Mouse (Mus musculus): Measurements from ENCODE around the gene Sgo2a.
"Not testable (repeated sequence)": the region's sequence is repeated elsewhere in the genome, so short reads cannot be mapped to it uniquely, and the experiment has no call there.

Sgo2a gene

DNA sequence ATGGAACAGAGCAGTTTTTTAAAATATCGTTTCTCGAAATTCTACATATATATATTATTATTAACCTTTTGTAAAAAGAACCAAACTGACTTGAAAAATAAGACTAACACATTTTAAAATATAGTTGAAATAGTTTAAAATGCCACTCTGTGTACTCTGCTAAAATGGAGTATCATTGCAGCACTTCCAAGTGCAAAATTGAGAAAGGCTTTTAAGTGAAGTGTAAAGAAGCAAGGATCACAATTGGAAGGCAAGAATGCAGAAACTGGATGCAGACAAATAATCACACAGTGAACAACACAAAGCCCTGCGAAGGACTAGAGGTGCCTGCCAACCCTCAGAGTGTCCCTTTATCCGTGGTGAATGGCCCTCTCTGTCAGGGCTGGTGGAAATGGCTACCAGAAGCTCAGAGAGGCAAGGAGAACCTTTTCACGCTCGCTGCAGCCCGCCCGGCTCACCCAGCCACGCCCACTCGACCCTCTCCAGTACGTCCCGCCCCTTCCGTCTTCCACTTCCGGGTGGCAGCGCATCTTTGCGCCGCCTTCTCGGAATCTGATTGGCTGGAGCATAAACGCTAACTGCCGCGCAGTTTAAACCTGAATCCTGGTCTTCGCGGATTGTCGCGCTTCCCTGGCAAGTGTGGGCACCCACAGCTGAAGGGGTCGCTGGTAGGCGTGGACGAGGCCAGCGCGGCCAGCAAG is at the start of gene Sgo2a:
Gene Sgo2a (plus strand): TSS at position 540 of the 701 bp plus-strand sequence.
- peak; percentile 85 to 93 for DNase-seq (ENCODE audit: low spot score in 2 of 2)

- DNase-seq (ENCODE audit: low spot score in 2 of 2) = no peak
These were observed 48.0 kb upstream of the Sgo2a start for GRCm38 (mm10) chr1:57947552-57948347.

GRCm38 (mm10) chr1:57949195-57949594 is 46.6 kb upstream of the Sgo2a start:
- DNase-seq (ENCODE audit: low spot score in 2 of 2) = no peak

- no peak for DNase-seq (ENCODE audit: low spot score in 2 of 2)
These were observed 46.1 kb upstream of the Sgo2a start for GRCm38 (mm10) chr1:57949716-57950115.

DNA sequence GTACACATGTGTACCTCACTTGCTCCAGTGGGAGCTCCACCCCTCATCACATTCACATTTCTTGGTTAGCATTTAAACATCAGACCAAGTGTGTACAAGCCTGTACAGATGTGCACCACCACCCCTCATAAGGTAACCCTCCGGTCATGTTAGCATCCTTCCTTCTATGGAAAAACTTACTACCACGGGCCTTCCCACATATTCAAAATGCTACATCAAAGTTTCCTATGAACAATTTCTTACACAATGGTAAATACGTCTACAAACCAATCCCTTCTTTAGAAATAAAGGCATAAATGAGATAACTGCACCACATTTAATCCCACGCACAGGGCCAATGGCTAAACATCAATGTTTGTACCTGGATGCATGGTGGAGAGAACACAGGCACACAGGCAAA is 43.3 kb upstream of the Sgo2a start:
- DNase-seq (ENCODE audit: low spot score in 2 of 2) = no peak

- DNase-seq (ENCODE audit: low spot score in 2 of 2) = no peak
These were observed 42.0 kb upstream of the Sgo2a start for GRCm38 (mm10) chr1:57953586-57954375.

DNA sequence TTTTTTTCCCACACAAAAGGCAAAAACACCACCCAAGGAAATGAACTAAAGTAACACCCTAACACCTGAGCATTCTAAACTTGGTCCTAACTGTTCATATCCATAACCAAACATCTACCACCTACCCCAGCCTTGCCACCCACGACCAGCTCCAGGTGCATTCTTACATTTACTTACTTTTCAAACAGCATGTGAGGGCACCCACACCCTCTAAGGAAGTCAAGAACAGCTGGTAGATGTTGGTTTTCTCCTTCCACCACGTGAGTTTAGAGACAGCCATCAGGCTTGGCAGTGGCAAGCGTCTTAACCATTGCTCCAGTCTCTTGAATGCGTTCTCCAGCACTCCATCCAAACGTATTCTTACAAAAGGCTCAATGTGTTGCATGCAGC is 41.4 kb upstream of the Sgo2a start:
- no peak for DNase-seq (ENCODE audit: low spot score in 2 of 2)

DNA sequence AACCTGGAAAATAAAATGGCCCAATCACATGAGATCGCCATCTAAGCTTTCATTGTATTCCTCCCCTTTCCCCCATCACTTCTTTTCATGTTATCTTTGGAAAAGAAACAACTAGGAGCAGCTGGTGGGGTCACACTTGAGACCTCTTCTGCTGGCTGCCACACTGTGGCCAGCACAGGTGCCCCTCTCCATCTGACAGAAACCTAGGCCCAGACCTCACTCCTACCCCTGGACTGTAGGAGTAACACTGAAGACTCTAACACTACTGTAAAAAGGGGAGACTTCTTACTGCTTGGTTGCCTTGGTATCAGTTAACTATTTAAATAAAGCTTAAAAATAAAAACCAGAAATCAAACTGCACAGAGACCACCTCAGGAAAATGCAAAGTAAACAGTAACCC is 40.0 kb upstream of the Sgo2a start:
- no peak for DNase-seq (ENCODE audit: low spot score in 2 of 2)

- DNase-seq (ENCODE audit: low spot score in 2 of 2) = peak; percentile 94 to 98
These were observed 26.2 kb upstream of the Sgo2a start for GRCm38 (mm10) chr1:57969327-57970271.

GRCm38 (mm10) chr1:57971588-57971987 is 24.2 kb upstream of the Sgo2a start:
- DNase-seq (ENCODE audit: low spot score in 2 of 2) = no peak

DNA sequence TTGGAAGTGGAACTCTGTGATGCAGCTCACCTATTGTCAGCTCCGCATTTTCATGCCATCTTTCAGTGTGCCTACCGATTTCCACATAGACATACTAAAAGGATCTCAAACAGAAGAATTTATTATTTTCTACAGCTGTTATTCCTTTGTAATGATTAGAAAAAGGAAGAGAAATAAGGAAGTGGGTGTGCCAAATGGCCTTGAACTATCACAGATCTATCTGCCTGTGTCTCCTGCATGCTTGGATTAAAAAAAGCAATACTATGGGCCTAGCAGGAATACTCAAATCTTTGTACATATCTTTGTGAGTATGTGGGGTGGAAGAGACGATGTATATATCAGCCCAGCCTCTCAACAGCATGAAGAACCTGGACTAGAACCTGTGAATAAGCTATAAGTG is 18.9 kb upstream of the Sgo2a start:
- no peak for DNase-seq (ENCODE audit: low spot score in 2 of 2)

GRCm38 (mm10) chr1:57989052-57989600 is 6.6 kb upstream of the Sgo2a start:
- DNase-seq (ENCODE audit: low spot score in 2 of 2) = no peak

DNA sequence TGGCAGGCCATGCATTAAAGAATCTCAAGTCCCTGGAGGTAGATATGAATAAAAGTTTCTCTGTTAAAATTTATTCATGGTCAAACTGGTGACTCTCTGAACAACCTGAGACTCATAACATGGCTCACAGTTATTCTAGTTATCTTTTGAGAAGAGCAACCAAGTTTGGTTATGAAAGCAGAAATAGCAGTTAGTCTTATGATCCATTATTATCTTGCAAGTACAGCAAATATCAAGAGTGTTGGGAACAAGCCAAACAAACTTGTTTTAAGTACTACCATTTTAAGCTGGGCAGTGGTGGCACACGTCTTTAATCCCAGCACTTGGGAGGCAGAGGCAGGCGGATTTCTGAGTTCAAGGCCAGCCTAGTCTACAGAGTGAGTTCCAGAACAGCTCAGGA is 4.5 kb upstream of the Sgo2a start:
- DNase-seq (ENCODE audit: low spot score in 2 of 2) = no peak

DNA sequence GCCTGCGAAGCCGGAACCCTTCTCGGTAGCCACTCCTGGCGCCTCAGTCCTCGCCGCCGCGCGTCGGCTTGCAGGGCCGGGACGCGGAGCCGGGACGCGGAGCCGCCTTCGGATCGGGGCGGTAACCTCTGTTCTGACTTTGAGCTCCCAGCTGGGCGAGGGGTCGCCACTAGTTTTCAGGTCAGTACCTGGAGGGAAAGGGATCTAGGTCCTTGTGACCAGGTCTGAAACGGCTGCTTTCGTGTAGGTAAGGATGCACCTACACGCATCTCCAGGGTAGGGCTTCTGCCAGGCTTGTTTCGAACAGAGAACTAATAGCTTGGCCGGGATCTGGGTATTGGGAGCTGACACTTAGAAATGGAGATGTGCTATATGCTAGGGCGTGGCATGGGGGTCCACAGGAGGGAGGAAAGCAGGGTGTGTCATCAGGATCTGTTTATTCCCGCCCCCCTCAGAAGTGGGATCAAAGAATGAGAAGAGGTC is 403 bp downstream of the Sgo2a start:
- no peak for DNase-seq (ENCODE audit: low spot score in 2 of 2)

DNA sequence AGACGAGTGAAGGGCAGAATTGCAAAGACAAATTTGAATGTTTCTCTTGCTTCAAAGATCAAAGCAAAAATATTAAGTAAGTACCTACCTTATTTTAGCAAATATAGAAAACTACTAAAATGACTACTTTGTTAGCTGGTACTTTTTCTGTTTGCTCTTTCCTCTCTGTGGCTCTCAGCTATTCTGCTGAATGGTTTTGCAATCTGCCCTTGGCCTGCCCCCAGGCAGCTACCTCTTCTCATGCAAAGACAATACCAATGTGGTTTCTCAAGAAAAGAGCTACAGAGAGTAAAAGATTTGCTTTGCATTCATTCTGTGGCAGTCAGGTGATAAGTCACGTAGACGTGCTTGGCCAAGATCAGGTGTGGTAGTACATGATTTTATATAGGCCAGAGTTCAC is 2.4 kb downstream of the Sgo2a start:
- DNase-seq (ENCODE audit: low spot score in 2 of 2) = no peak

DNA sequence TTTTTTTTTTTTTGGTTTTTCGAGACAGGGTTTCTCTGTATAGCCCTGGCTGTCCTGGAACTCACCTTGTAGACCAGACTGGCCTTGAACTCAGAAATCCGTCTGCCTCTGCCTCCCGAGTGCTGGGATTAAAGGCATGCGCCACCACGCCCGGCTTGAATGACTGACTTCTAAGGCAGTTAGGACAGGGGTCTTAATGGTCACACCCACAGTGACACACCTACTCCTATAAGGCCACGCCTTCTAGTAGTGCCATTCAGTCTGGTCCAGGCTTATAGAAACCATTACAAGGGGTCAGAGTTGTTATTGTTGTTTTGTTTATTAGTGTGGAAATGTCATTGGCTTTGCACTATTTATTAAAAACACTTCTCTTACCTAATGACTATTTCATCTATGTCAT is 10.6 kb downstream of the Sgo2a start:
- DNase-seq (ENCODE audit: low spot score in 2 of 2) = not testable (repeated sequence)

DNA sequence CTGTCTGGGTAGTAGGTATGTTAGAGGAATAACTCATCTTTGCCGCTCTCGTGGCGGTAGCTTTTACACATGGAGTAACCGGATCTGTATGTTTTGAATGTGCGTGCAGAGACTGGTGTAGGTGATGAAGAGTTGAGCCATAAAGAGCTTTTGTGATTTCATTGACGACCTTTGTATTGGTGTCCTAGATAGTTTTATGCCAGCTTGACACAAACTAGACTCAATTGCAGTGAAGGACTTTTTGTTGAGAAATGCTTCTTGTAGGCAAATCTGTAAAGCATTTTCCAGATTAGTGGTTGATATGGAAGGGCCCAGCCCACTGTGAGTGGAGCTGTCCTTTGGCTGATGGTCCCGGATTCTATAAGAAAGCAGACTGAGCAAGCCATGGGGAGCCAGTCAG is 23.1 kb downstream of the Sgo2a start, which contains the start of gene Kctd18:
Gene Kctd18 (minus strand): TSS at position 101 of the 400 bp plus-strand sequence.
- DNase-seq (ENCODE audit: low spot score in 2 of 2) = no peak

DNA sequence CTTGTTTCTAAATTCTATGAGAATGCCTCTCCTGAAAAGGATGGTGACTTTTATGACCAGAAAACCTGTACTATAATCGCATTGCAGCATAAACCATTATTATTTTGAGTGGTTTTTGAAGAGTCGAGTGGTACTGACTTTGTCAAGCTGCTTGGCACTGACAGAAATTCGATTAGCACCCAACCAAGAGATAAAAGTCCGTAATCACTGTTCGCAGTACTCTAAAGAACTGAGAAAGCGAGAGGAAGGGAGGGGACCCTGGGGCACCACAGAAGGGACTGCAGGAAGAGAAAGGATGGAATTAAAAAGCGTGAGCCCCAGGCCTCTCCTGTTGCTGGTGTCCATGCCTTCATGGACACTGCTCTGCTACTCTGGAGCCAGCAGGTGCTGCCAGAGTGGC is 31.9 kb downstream of the Sgo2a start:
- DNase-seq (ENCODE audit: low spot score in 2 of 2) = no peak

DNA sequence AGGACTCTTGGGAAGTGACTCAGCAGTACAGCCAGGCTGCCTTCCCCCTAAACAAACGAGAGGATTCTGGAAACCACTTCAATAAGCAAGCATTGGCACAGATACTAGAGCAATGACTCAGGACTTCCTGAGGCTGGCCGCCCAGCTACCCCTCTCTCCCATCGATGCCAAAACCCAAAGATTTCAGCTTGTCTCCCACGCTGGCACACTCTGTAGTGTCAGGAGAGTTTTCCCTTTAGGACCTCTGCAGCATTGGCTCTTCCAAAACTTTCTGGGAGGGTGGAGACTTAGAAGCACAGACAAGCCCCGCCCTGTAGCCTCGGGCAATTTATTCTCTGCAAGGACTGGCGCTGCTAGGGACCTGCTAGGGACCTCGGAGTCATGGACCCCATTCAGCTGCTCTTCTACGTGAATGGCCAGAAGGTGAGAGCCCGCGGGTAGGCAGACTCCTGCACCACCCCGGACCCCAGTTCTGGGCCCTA is 33.9 kb downstream of the Sgo2a start, which contains the start of gene Aox1:
Gene Aox1 (plus strand): TSS at position 296 of the 482 bp plus-strand sequence.
- peak in 1 of 2 experiments; percentile 53 for DNase-seq (ENCODE audit: low spot score in 2 of 2)

DNA sequence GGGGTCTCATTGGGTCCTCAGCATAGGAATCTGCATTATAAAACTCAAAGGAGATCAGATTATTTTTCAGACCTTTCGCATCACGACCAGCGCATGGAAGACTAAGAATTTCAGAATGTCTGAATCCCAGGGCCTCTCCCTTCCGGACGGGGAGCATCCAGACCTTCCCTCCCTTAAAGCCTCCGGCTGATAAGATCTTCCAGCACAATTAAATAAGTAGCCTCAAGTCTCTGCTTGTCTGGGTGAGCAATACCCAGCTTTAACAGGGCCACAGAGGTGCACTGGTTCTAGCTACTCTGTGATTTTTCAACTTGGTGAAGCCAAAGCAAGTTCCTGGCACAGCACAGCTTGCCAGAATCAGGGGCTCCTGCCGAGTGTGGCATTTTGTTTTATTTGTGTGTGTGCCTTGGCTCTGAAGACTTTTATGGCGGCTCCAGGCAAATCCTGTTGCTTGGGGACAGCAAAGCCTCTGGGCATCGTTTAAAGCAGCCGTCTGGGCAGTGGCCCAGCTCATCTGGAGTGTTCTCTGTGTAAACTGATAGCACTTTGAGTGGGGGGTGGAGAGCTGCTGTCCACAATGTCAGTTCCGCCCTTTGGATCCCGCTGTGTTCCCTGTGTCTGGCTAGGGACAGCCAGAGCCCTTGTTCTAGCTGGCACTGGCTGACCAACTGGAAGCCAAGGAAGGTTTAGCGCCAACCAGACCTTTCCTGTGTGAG is 34.5 kb downstream of the Sgo2a start:
- peak; percentile 54 to 65 for DNase-seq (ENCODE audit: low spot score in 2 of 2)
